Comparison of ENCODE assay signal across 24 mouse cellular contexts in the genomic region with DNA sequence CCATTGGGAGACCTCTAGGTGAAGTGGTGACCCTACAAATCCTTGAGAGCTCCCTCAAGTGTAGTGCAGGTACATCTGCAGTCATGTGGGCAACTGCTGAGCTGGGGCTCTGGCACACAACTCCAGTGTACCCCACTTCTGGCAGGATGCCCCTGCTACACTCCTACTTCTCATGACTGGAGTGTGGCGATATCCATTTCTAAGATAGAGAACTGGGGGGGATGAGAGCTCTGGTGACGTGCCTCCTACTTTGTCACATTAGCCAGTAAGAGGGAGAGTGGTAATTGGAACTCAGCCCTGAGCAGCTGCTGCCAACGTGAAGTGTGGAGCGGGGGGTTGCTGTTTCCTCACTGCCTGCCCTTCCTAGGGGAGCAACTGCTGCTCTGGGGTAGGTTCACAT. TPM values are rescaled to one million over a fixed set of nuclear protein-coding genes. Genes with fewer than 3 reads are reported as not detected.
DNase-seq lines count a peak whose midpoint lies in the region; ATAC-seq and TF ChIP-seq lines count a peak whose summit lies in the region.
"Had no signal": no experiment of that assay in that cellular context is flagged by ENCODE, and none has a peak within 500 bp of the region (broad histone marks: within the 10 kb centered on the region; RNA-seq: fewer than 3 reads in every experiment).

No protein-coding gene starts in this region.

- H3K4me2 ChIP-seq in lung, postnatal 0 days (replicated peaks; ENCODE audit: low read depth, low read length): no peak overlapping the region
- H3K4me2 ChIP-seq: embryonic facial prominence, embryonic 12.5 days; forebrain, embryonic 15.5 days; heart, embryonic 13.5 days; hindbrain, embryonic 15.5 days had no signal

- WGBS in lung, postnatal 0 days: 50% methylated on average over 4 of the region's 4 CpGs

- no peak for TF ChIP-seq CTCF in brain, embryonic 14.5 days (IDR thresholded peaks at IDR 0.05; ENCODE audit: borderline replicate concordance, extremely low read depth, insufficient read depth, insufficient read length)
- TF ChIP-seq CTCF in lung, postnatal 0 days (IDR thresholded peaks at IDR 0.05): no peak
- TF ChIP-seq CTCF in left cerebral cortex, adult 2 months (IDR thresholded peaks at IDR 0.05): no peak

- intact Hi-C loops in left cerebral cortex, adult 2 months (cut with DNase I): no loop called here

- no peak for TF ChIP-seq EP300 in lung, postnatal 0 days (IDR thresholded peaks at IDR 0.05)

- no peaks in the 10 kb centered on the region for H3K36me3 ChIP-seq in lung, postnatal 0 days (ENCODE audit: insufficient read depth, low read length)
- H3K36me3 ChIP-seq: embryonic facial prominence, embryonic 12.5 days; forebrain, embryonic 15.5 days; heart, embryonic 13.5 days; hindbrain, embryonic 15.5 days had no signal

- ATAC-seq in lung, postnatal 0 days: no peak
- ATAC-seq: forebrain, embryonic 15.5 days had no signal

- H3K27me3 ChIP-seq in lung, postnatal 0 days (replicated peaks; ENCODE audit: insufficient read depth, low read length): no peaks in the 10 kb centered on the region
- H3K27me3 ChIP-seq: embryonic facial prominence, embryonic 12.5 days; forebrain, embryonic 15.5 days; hindbrain, embryonic 15.5 days had no signal

- H3K27ac ChIP-seq in lung, postnatal 0 days (ENCODE audit: low read length): no peak overlapping the region
- H3K27ac ChIP-seq in left cerebral cortex, adult 2 months: no peak overlapping the region
- H3K27ac ChIP-seq: embryonic facial prominence, embryonic 12.5 days; forebrain, embryonic 15.5 days; heart, embryonic 13.5 days; hindbrain, embryonic 15.5 days had no signal

- H3K4me3 ChIP-seq in lung, postnatal 0 days (ENCODE audit: low read depth, low read length): no peak overlapping the region
- no peak overlapping the region for H3K4me3 ChIP-seq in left cerebral cortex, adult 2 months
- H3K4me3 ChIP-seq: embryonic facial prominence, embryonic 12.5 days; forebrain, embryonic 15.5 days; heart, embryonic 13.5 days; hindbrain, embryonic 15.5 days had no signal

- H3K9me3 ChIP-seq in lung, postnatal 0 days (ENCODE audit: low read length): no peaks in the 10 kb centered on the region
- H3K9me3 ChIP-seq: embryonic facial prominence, embryonic 12.5 days; forebrain, embryonic 15.5 days; heart, embryonic 13.5 days; hindbrain, embryonic 15.5 days had no signal

- H3K4me1 ChIP-seq in lung, postnatal 0 days (ENCODE audit: insufficient read depth, low read depth, low read length): peaks cover 8% of the 10 kb centered on the region

- TF ChIP-seq POLR2A in brain, embryonic 14.5 days (IDR thresholded peaks at IDR 0.05; ENCODE audit: borderline replicate concordance, extremely low read depth, insufficient read depth, insufficient read length, poor library complexity, severe bottlenecking): no peak

- DNase-seq in layer of hippocampus, adult 8-10 months (ENCODE audit: low spot score in 2 of 2): peak; percentile 24 to 29
- no peak for DNase-seq in layer of hippocampus, adult 9-10 months (ENCODE audit: low spot score)
- peak; percentile 49 for DNase-seq in right cerebral cortex, adult 18-20 months
- DNase-seq in right cerebral cortex, postnatal 4 days: no peak
- DNase-seq in brain, embryonic 14.5 days (ENCODE audit: low read depth): peak; percentile 11
- no peak for DNase-seq in lung, postnatal 0 days (ENCODE audit: low spot score)
- DNase-seq in left cerebral cortex, adult 2 months (ENCODE audit: extremely low spot score in 1 of 2, low spot score in 2 of 2): no peak
- DNase-seq: adrenal gland, adult 8-10 months; adrenal gland, postnatal 36 days; cerebellum, adult 11-12 months; cerebellum, adult 9-10 months; cerebellum, postnatal 25 days; gastrocnemius, postnatal 14 days; heart, postnatal 36 days had no signal

- no peak overlapping the region for H3K9ac ChIP-seq in lung, postnatal 0 days (replicated peaks; ENCODE audit: low read depth)
- H3K9ac ChIP-seq: embryonic facial prominence, embryonic 12.5 days; forebrain, embryonic 15.5 days; heart, embryonic 13.5 days; hindbrain, embryonic 15.5 days had no signal

RNA-seq across cellular contexts. Expression of a gene that starts 3.5 kb away (rescaled TPM):
- total RNA-seq in layer of hippocampus, adult 8-10 months (2022): 10 to 100 TPM; 40.2 to 46.8 (median 42.0) TPM
- 95.9 and 110 TPM in 2 replicates for polyA plus RNA-seq in brain, embryonic 14.5 days (2012; rRNA removed)
- polyA plus RNA-seq in lung, postnatal 0 days (2015; fragmentation: Nextera tagmentation; extraction: Ambion mirVana): 39.9 and 42.1 TPM in 2 replicates
- total RNA-seq in left cerebral cortex, adult 2 months (2021): 10 to 100 TPM; 46.3 to 48.2 TPM

RNA-seq across cellular contexts. Expression of a gene that starts 21.5 kb away (rescaled TPM):
- 10 to 100 TPM; 33.6 to 37.1 (median 34.4) TPM for total RNA-seq in layer of hippocampus, adult 8-10 months (2022)
- polyA plus RNA-seq in brain, embryonic 14.5 days (2012; rRNA removed): 7.2 and 8.2 TPM in 2 replicates
- polyA plus RNA-seq in lung, postnatal 0 days (2015; fragmentation: Nextera tagmentation; extraction: Ambion mirVana): 1.1 and 1.3 TPM in 2 replicates
- total RNA-seq in left cerebral cortex, adult 2 months (2021): 10 to 100 TPM; 28.9 to 29.1 TPM
- polyA plus RNA-seq: heart, embryonic 13.5 days had no signal

RNA-seq across cellular contexts. Expression of a gene that starts 33.0 kb away (rescaled TPM):
- total RNA-seq in layer of hippocampus, adult 8-10 months (2022): 1 to 10 TPM; 1.4 to 4.9 (median 2.1) TPM
- polyA plus RNA-seq in brain, embryonic 14.5 days (2012; rRNA removed): 0.12 TPM in 1 of 2 replicates, not detected in the other
- 0.26 TPM in 2 replicates for polyA plus RNA-seq in lung, postnatal 0 days (2015; fragmentation: Nextera tagmentation; extraction: Ambion mirVana)
- 1 to 10 TPM; 1.8 to 2.3 TPM for total RNA-seq in left cerebral cortex, adult 2 months (2021)
- total RNA-seq: adrenal gland, adult 8-10 months; adrenal gland, postnatal 36 days; ES-E14; gastrocnemius, adult 18-20 months; gastrocnemius, postnatal 14 days; heart, adult 8-10 months; heart, postnatal 36 days had no signal
- polyA plus RNA-seq: embryonic facial prominence, embryonic 12.5 days; forebrain, embryonic 11.5 days; heart, postnatal 0 days; hindbrain, embryonic 11.5 days; hindbrain, embryonic 15.5 days had no signal

RNA-seq across cellular contexts. Expression of a gene that starts 42.1 kb away (rescaled TPM):
- total RNA-seq in layer of hippocampus, adult 8-10 months (2022): 10 to 100 TPM; 55.6 to 67.6 (median 59.5) TPM
- 40.8 and 46.6 TPM in 2 replicates for polyA plus RNA-seq in brain, embryonic 14.5 days (2012; rRNA removed)
- polyA plus RNA-seq in lung, postnatal 0 days (2015; fragmentation: Nextera tagmentation; extraction: Ambion mirVana): 21.4 and 22.1 TPM in 2 replicates
- total RNA-seq in left cerebral cortex, adult 2 months (2021): 10 to 100 TPM; 60.1 to 69.6 TPM

Comparison
In these comparisons a context has a peak if more than half of its experiments do, and no peak if none do; other contexts are left out.
1. DNase-seq: peak in layer of hippocampus, adult 8-10 months (2 of 2), right cerebral cortex, adult 18-20 months (single experiment) and brain, embryonic 14.5 days (single experiment); none in layer of hippocampus, adult 9-10 months (single experiment), right cerebral cortex, postnatal 4 days (single experiment), lung, postnatal 0 days (single experiment) and left cerebral cortex, adult 2 months (0 of 2).